In the genomic region with DNA sequence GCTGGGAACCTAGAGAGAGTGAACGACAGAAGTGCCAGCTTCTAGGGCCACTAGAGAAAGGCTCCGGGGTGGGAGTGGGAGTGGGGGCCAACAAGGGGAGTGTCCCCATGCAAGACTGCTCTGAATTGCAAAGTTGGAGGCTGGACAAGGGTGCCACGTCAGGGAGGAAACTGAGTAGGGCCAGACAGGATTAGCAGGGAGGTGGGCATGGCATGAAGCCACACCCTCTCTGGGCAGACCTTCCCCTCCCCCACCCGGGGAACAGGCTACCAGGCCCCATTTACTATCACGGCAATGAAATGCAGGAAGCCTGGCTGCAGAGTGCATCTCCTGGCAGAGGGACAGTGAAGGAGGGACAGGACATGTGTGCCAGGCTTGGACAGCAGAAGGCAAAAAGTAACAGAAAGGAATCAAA, we compare ENCODE assay signal across 9 mouse cellular contexts. TPM values are rescaled to one million over a fixed set of nuclear protein-coding genes. Genes with fewer than 3 reads are reported as not detected.
DNase-seq lines count a peak whose midpoint lies in the region; ATAC-seq lines count a peak whose summit lies in the region.
"Had no signal": no experiment of that assay in that cellular context is flagged by ENCODE, and none has a peak within 500 bp of the region (broad histone marks: within the 10 kb centered on the region; RNA-seq: fewer than 3 reads in every experiment).

No protein-coding gene starts in this region.

- no peaks in the 10 kb centered on the region for H3K27me3 ChIP-seq in heart, embryonic 16.5 days (ENCODE audit: control insufficient read depth, insufficient read depth, low read length)
- H3K27me3 ChIP-seq in midbrain, embryonic 13.5 days = peaks cover 8% of the 10 kb centered on the region

- H3K36me3 ChIP-seq in heart, embryonic 16.5 days (ENCODE audit: control insufficient read depth, insufficient read depth) = no peaks in the 10 kb centered on the region
- H3K36me3 ChIP-seq in midbrain, embryonic 13.5 days = no peaks in the 10 kb centered on the region

- DNase-seq in heart, adult 11 months = peak; percentile 90
- no peak for DNase-seq in heart, postnatal 25 days (ENCODE audit: low spot score)
- DNase-seq in embryo, embryonic 11 days = peak; percentile 49
- peak; percentile 76 to 89 for DNase-seq in kidney, postnatal 36 days
- peak; percentile 13 for DNase-seq in yolk sac, embryonic 10.5 days (ENCODE audit: low spot score)
- no peak for DNase-seq in B cell, adult 2 months

- H3K4me2 ChIP-seq in heart, embryonic 16.5 days (ENCODE audit: low read depth, low read length) = peak overlapping the region; percentile 64
- H3K4me2 ChIP-seq in midbrain, embryonic 13.5 days (replicated peaks) = peak overlapping the region; percentile 36

- peak overlapping the region; percentile 52 for H3K4me3 ChIP-seq in heart, embryonic 16.5 days (ENCODE audit: low read length)
- H3K4me3 ChIP-seq in midbrain, embryonic 13.5 days (replicated peaks) = peak overlapping the region; percentile 17; the same call in 1 of the 2 replicates

- no peaks in the 10 kb centered on the region for H3K9me3 ChIP-seq in heart, embryonic 16.5 days (replicated peaks; ENCODE audit: control insufficient read depth, low read length)
- no peaks in the 10 kb centered on the region for H3K9me3 ChIP-seq in midbrain, embryonic 13.5 days

- 2% methylated on average over 5 of the region's 5 CpGs for WGBS in heart, embryonic 16.5 days
- 0% methylated on average over 5 of the region's 5 CpGs for WGBS in midbrain, embryonic 13.5 days

- peaks cover 24% of the 10 kb centered on the region for H3K4me1 ChIP-seq in heart, embryonic 16.5 days (ENCODE audit: control insufficient read depth, insufficient read depth, low read length)
- H3K4me1 ChIP-seq in midbrain, embryonic 13.5 days (replicated peaks) = peaks cover 28% of the 10 kb centered on the region

- ATAC-seq in heart, embryonic 16.5 days (replicated peaks; ENCODE audit: extremely low read depth, insufficient read depth, low FRiP score) = peak; percentile 7; the same call in 1 of the 2 replicates
- peak; percentile 74 for ATAC-seq in midbrain, embryonic 13.5 days

- H3K9ac ChIP-seq in heart, embryonic 16.5 days (ENCODE audit: low read length) = peak overlapping the region; percentile 70
- no peak overlapping the region; the same call in 1 of the 2 replicates for H3K9ac ChIP-seq in midbrain, embryonic 13.5 days (replicated peaks)

- H3K27ac ChIP-seq in heart, embryonic 16.5 days (ENCODE audit: low read length) = no peak overlapping the region
- no peak overlapping the region for H3K27ac ChIP-seq in midbrain, embryonic 13.5 days

- intact Hi-C loops in heart, postnatal 25 days (cut with DNase I) = no loop called here

RNA-seq across cellular contexts. Expression of a gene that starts 1.0 kb away (rescaled TPM):
- total RNA-seq in heart, postnatal 25 days (2021) = 10 to 100 TPM; 22.3 to 38.7 TPM
- polyA plus RNA-seq in heart, embryonic 16.5 days (2015; fragmentation: Nextera tagmentation; extraction: Ambion mirVana) = 10.1 and 15.1 TPM in 2 replicates
- 0.79 and 1.0 TPM in 2 replicates for polyA plus RNA-seq in midbrain, embryonic 13.5 days (2015; fragmentation: Nextera tagmentation; extraction: Ambion mirVana)
- polyA plus RNA-seq: erythroblast, embryonic 14.5 days had no signal

RNA-seq across cellular contexts. Expression of a gene that starts 11.4 kb away (rescaled TPM):
- not detected for total RNA-seq in heart, postnatal 25 days (2021)
- 0.22 and 0.54 TPM in 2 replicates for polyA plus RNA-seq in heart, embryonic 16.5 days (2015; fragmentation: Nextera tagmentation; extraction: Ambion mirVana)
- polyA plus RNA-seq in midbrain, embryonic 13.5 days (2015; fragmentation: Nextera tagmentation; extraction: Ambion mirVana) = 2.0 and 2.2 TPM in 2 replicates
- polyA plus RNA-seq: erythroblast, embryonic 14.5 days had no signal

RNA-seq across cellular contexts. Expression of a gene that starts 24.7 kb away (rescaled TPM):
- total RNA-seq in heart, postnatal 25 days (2021) = under 1 TPM; 0.06 to 0.08 TPM
- 0.27 and 0.46 TPM in 2 replicates for polyA plus RNA-seq in heart, embryonic 16.5 days (2015; fragmentation: Nextera tagmentation; extraction: Ambion mirVana)
- polyA plus RNA-seq in midbrain, embryonic 13.5 days (2015; fragmentation: Nextera tagmentation; extraction: Ambion mirVana) = 0.83 and 1.4 TPM in 2 replicates
- polyA plus RNA-seq: erythroblast, embryonic 14.5 days had no signal

RNA-seq across cellular contexts. Expression of a gene that starts 31.7 kb away (rescaled TPM):
- total RNA-seq in heart, postnatal 25 days (2021) = not detected
- 0.14 TPM in 1 of 2 replicates, not detected in the other for polyA plus RNA-seq in heart, embryonic 16.5 days (2015; fragmentation: Nextera tagmentation; extraction: Ambion mirVana)
- 0.46 TPM in 1 of 2 replicates, not detected in the other for polyA plus RNA-seq in midbrain, embryonic 13.5 days (2015; fragmentation: Nextera tagmentation; extraction: Ambion mirVana)
- polyA plus RNA-seq: erythroblast, embryonic 14.5 days had no signal

RNA-seq across cellular contexts. Expression of a gene that starts 39.5 kb away (rescaled TPM):
- total RNA-seq in heart, postnatal 25 days (2021) = 1 to 10 TPM; 3.2 to 3.6 TPM
- polyA plus RNA-seq in heart, embryonic 16.5 days (2015; fragmentation: Nextera tagmentation; extraction: Ambion mirVana) = 10.1 and 12.2 TPM in 2 replicates
- polyA plus RNA-seq in midbrain, embryonic 13.5 days (2015; fragmentation: Nextera tagmentation; extraction: Ambion mirVana) = 61.6 and 63.1 TPM in 2 replicates

Comparison
In these comparisons a context has a peak if more than half of its experiments do, and no peak if none do; other contexts are left out.
1. DNase-seq: peak in heart, adult 11 months (single experiment), embryo, embryonic 11 days (single experiment), kidney, postnatal 36 days (2 of 2) and yolk sac, embryonic 10.5 days (single experiment); none in heart, postnatal 25 days (single experiment) and B cell, adult 2 months (0 of 2).